Mouse (Mus musculus) cerebellum, adult 11 months (tissue): ENCODE measurements around the gene Map7d1.
A peak's percentile ranks its signal among the peaks of the same experiment; 100 is the strongest.

Experiments
- DNase-seq: peaks from one replicate; pipeline ENCODE4 v3.0.0; 2022

The Map7d1 gene

DNA sequence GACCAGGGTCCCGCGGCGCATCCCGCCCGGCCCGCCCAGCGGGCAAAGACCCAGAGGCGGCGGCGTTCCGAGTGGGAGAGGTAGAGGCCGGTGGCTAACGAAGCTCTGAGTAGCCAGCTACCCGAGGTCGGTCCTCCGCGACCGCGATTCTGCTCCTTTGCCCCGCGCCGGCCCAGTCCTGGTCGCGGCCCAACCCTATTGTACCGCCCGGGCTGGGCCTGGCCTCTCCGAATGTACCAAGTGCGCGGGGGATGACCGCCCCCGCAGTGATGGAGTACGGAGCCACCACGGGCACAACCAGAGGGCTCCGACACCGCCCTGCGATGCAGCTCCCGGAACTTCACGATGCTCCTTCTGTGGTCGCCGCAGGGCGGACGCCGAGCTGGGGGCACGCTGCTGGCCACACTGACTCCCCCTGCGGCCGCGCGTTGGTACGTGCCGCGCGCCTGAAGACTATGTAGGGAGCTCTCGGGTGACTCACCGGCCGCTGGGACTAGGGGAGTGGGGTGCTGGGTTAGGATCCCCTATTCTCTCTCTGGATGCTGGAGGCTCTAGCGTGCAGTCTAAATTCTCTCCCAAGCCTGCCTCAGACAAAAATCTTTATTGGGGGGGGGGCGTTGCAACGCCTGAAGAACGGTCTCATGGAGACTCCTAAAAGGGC is at the start of gene Map7d1:
TSS of gene Map7d1 (minus strand) at position 213 of the 661 bp plus-strand sequence.
- DNase-seq = peak; percentile 90

GRCm38 (mm10) chr4:126305428-126305827 is 49.3 kb upstream of the Map7d1 start:
- DNase-seq = no peak

DNA sequence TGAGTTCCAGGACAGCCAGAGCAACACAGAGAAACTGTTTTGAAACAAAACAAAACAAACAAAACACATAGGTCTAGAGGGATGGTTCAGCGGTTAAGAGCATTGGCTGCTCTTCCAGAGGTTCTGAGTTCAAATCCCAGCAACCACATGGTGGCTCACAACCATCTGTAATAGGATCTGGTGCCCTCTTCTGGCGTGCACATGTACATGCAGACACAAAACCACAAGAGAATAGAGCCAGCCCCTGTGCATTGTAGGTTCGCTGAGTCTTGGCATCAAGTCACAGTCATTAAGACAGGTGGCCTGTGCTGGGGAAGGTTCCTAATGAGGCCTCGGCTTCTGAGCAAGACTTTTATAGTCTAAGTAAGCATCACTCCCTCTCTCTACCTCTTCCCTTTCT is 47.7 kb upstream of the Map7d1 start:
- no peak for DNase-seq

GRCm38 (mm10) chr4:126301584-126302309 is 45.6 kb upstream of the Map7d1 start:
- DNase-seq = peak; percentile 50

GRCm38 (mm10) chr4:126300916-126301583 is 44.9 kb upstream of the Map7d1 start:
- DNase-seq = no peak

GRCm38 (mm10) chr4:126296617-126297101 is 40.5 kb upstream of the Map7d1 start:
- DNase-seq = peak; percentile 66

DNA sequence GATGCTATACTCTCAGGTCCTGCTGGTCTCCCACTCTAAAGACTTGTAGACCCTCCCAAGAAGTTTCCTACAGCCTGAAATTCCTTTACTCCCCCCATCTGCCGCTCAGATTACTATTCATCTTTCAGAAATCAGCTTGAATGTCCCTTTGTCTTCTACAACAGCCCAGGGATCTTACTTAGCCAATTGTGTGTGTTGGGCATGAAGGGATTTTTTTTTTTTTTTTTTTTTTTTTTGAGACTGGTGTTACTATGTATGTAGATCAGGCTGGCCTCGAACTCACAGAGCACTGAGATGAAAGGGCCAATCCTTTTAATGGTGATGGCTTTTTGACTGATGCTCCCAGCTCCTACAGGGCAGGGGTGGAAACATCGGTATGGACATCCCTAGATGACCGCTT is 39.8 kb upstream of the Map7d1 start:
- DNase-seq = no peak

DNA sequence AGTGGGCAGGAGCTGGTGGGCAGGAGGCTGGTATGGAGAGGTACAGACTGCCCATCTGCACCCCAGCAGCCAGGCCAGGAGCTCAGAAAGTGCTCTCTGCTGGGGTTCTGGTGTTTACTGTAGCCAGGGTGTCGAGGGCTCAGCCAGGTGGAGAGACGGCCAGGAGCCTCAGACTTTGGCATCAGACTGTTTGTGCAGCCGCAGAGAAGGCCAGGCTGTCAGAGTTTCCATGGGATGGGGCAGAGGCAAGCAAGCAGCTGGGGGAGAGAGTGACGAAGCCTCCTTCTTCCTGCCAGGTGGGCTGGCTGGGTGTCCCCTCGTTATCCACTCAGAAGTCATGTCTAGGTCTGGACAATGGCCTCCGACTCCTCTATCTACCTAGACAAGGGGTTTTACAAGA is 39.0 kb upstream of the Map7d1 start:
- DNase-seq = no peak

DNA sequence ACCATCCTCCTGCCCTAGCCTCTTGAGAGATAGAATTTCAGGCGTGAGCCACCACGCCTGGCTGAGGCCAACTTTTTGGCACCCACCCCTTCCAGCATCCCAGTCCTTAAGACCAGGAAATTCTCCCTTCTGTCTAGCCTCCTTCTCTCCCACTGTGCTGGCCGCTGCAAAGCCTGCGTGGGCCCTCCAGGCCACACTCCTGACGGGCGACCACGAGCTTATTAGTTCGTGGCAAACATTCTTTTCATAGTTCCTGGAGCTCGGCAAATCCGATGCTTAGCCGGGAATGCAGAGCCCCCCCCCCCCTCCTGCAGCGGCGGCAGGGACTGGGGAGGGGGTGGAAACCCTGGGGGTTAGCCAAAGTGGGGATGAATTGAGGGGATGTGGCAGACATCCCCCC is 35.1 kb upstream of the Map7d1 start:
- no peak for DNase-seq

DNA sequence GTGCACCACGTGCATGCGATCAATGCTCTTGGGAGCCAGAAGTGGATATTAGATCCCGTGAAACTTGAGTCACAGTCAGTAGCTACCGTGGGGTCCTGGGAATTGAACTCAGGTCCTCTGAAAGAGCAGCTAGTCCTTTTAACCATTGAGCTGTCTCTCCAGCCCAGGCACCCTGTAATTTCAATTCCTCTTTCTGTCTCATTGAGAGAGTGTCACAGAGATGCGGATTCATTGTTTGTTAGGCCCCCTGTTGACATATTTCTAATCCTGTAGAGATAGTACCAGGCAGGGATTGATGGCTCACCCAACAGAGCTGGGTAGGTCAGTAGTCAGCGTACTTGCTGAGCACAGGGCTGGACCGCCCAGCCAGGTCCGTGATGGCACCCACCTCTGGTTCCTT is 34.2 kb upstream of the Map7d1 start:
- no peak for DNase-seq

GRCm38 (mm10) chr4:126288085-126288666 is 32.0 kb upstream of the Map7d1 start:
- no peak for DNase-seq

- no peak for DNase-seq
Measured at GRCm38 (mm10) chr4:126287302-126287995, 31.3 kb upstream of the Map7d1 start.

DNA sequence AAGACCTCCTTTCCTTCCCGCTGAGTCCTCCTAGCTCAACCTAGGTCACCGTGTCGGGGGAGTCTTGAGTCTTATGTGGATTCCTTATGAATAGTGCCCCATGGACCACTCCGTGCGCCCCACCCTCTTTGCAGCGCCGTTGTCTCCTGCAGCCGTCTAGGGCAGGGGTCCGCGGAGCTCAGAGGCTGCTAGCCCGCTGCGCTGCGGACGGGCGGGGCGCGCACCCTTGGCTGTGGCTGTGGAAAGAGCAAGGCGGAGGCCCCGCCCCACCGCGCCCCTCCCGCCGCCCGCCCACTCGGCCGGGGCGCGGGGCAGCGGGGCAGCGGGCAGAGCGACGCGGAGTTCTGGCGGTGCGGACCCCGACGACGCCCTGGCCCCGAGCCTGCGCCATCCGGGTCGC is 30.3 kb upstream of the Map7d1 start, which contains the start of gene Col8a2:
TSS of gene Col8a2 (plus strand) at position 302 of the 400 bp plus-strand sequence.
- no peak for DNase-seq

- no peak for DNase-seq
Measured at GRCm38 (mm10) chr4:126283582-126283981, 27.4 kb upstream of the Map7d1 start.

- DNase-seq = no peak
Measured at GRCm38 (mm10) chr4:126281706-126282105, 25.6 kb upstream of the Map7d1 start.

DNA sequence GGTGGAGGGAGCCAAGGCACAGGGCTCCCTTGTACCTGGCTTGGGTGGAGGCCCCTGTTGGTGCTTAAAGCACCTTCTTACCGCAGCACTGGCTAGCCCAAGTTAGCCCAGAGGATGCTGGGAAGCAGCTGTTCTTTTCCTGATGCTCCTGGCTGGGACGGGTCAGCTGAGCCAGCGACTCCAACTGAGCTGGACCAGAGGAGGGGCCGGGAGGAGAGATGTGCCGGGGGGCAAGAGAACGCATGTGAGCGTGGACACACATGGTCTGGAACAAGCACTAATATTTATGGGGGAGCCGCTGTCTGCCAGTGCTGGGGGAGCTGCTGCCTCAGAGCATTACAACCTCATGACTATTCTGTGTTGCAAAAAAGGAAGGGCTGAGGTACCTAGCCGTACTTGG is 22.8 kb upstream of the Map7d1 start:
- no peak for DNase-seq

DNA sequence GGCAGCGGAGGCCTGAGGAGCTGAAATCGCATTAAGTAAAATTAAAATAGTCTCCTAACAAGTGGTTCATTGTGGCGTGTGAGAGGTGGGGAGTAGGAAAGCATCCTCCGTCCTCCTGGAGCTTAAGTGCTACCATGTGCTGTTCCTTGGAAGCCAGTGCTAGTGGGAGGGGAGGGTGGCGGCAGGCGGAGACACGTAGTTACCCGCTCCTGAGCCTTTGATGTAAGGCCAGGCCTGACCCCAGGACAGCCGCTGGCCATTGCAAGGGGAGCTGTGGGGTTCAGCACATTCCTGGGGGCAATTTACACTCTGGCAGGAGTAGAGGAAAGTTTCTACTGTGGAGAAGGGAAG is 22.4 kb upstream of the Map7d1 start:
- no peak for DNase-seq

DNA sequence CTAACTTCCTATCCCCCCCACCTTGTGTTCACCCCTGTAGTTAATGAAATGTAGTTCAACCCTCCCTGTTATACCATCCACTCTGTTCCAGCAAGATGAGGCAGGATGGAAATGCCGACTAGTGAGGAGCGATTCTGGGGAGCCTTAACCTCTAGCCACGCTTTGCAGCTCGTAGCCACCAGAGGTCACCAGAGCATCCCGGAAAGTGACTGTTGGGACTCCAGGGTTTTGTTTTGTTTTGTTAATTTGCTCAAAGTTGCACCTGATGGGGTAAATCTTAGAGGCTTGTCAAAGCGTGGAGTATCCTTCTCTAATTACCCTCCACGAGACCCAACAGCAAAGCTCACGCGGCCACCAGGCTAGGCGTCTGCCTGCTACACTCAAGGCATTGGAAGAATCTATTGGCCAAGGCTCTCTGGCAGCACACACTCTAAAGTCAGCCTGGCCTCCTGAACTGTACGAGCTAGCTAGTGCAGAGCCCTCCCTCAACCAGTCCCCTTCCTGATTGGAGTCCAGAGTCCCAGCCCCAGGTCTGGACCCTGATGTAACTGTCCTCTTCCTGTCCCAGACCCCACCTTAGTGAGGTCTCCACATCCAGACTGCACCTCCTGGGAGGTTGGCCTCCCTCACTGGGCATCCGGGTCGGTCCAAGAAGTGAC is 21.9 kb upstream of the Map7d1 start:
- DNase-seq = peak; percentile 61

GRCm38 (mm10) chr4:126275681-126276131 is 19.6 kb upstream of the Map7d1 start:
- DNase-seq = peak; percentile 68

GRCm38 (mm10) chr4:126275081-126275480 is 18.9 kb upstream of the Map7d1 start:
- DNase-seq = peak; percentile 48

DNA sequence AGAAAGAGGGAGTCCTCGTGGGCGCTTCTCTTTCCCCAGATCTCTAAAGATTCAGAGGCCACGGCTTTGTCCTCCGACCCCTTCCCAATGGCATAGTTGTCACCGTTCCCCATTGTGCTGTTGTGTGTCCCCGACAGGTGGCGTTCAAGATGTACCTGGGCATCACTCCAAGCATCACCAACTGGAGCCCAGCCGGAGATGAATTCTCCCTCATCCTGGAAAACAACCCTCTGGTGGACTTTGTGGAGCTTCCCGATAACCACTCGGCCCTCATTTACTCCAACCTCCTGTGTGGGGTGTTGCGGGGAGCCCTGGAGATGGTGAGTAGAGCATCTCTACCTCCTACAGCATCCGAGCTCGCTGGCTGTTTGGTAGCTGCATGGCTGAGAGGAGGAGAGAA is 17.6 kb upstream of the Map7d1 start:
- peak; percentile 88 for DNase-seq

GRCm38 (mm10) chr4:126269292-126269691 is 13.1 kb upstream of the Map7d1 start:
- DNase-seq = no peak
